Mouse (Mus musculus): ENCODE measurements around the gene P2rx2.

Gene P2rx2

DNA sequence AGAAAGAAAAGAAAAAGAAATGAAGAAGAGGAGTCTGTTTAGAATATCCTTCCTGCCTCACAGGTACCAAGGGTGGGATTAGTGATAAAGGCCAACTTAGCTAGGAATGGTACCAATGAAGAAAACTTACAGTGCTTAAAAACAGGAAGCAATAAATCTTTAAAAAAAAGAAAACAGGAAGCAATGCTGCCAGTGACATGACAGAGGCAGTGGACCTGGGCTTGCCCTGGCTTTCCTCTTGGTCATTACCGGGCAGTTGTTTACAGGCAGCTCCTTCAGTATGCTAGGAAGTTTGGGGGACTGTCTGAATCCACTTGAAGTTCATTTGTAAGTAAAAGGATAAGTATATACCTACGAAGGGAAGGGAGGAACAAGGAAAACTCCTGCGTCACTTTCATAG is 12.5 kb downstream of the P2rx2 start:
- no peak for DNase-seq (ENCODE audit: low spot score in 2 of 2)

GRCm38 (mm10) chr5:110313127-110313526 is 29.9 kb downstream of the P2rx2 start:
- no peak for DNase-seq (ENCODE audit: low spot score in 2 of 2)

DNA sequence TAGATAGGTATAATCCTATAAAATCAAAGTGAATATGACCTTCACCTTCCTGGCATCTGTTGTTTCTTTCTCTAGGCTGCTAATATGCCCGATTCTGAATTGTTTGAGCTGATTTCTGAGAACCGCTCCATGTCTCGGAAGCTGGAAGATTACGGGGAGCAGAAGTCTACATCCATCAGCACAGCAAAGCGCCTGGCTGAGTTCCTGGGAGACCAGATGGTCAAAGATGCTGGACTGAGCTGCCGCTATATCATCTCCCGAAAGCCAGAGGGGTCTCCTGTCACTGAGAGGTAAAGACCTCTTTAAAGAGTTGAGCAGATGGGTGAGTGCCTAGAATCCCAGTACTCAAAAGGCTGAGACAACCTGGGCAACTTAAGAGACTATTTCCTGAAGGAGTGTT is 34.2 kb downstream of the P2rx2 start:
- no peak for DNase-seq (ENCODE audit: low spot score in 2 of 2)

GRCm38 (mm10) chr5:110300591-110300990 is 42.4 kb downstream of the P2rx2 start:
- DNase-seq (ENCODE audit: low spot score in 2 of 2): no peak

DNA sequence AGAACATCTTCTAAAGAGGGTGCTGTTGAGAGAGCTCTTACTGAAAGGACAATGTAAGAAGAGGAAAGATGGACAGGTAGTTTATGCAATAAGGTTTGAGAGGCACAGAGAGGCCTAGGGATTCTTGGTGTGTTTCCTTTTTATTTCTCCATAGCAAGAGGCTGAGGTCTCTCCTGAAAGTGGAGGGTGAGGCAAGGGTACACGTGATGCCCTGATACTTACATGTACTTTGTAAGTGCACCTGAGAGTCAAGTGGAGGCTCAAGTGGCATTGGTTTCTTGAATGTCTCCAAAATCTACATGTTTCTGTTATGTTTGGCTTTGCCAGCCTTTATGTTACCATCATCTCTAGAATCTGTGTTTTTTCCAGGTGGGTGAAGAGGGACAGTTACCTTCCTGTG is 46.4 kb downstream of the P2rx2 start:
- no peak for DNase-seq (ENCODE audit: low spot score in 2 of 2)

- DNase-seq (ENCODE audit: low spot score in 2 of 2): no peak
Measured at GRCm38 (mm10) chr5:110291649-110292048, 51.4 kb downstream of the P2rx2 start.
